Mouse (Mus musculus): ENCODE measurements at regions not wholly inside any gene's neighbourhood (a gene's known extent, or its start where the extent isn't known, plus 50 kb on each side); places are given as distances from the start of the nearest gene placed in this dataset.

- TF ChIP-seq GATA1 (IDR thresholded peaks at IDR 0.05; ENCODE audit: borderline replicate concordance, low read length) (no peak), FLI1 (IDR thresholded peaks at IDR 0.05; ENCODE audit: low read length) (no peak)
Measured at GRCm38 (mm10) chr11:114238316-114238715, 171.5 kb upstream of the Sdk2 start.
